Mouse (Mus musculus) erythroblast, embryonic 14.5 days (primary cell): Measurements from ENCODE around the gene Vsx1. TPM values are rescaled to one million over a fixed set of nuclear protein-coding genes. Genes with fewer than 3 reads are reported as not detected.

Experiments used
- H3K27me3 ChIP-seq: 2 replicates; pipeline ENCODE4 v1.6.1; 2012; ENCODE audit warnings: inconsistent platforms; ENCODE audit not compliant: control insufficient read depth
- H3K36me3 ChIP-seq: 2 replicates; pipeline ENCODE4 v1.6.1; 2012; ENCODE audit warnings: mild to moderate bottlenecking, inconsistent platforms; ENCODE audit not compliant: control insufficient read depth
- H3K4me1 ChIP-seq: 2 replicates; pipeline ENCODE4 v1.6.1; 2012; ENCODE audit warnings: inconsistent platforms; ENCODE audit not compliant: control insufficient read depth
- H3K4me3 ChIP-seq: replicated peaks from 2 replicates; pipeline ENCODE3; 2012; ENCODE audit warnings: moderate library complexity, mild to moderate bottlenecking, inconsistent platforms
- H3K9me3 ChIP-seq: 2 replicates; pipeline ENCODE4 v1.6.1; 2012; ENCODE audit warnings: low read length, inconsistent platforms, mixed read lengths; ENCODE audit not compliant: control insufficient read depth
- GATA1 ChIP-seq: IDR thresholded peaks from 2 replicates; pipeline ENCODE4 v1.6.1; 2012; ENCODE audit warnings: low read length, inconsistent platforms, mixed read lengths
- TAL1 ChIP-seq: IDR thresholded peaks from 3 replicates; pipeline ENCODE4 v1.6.1; 2012; ENCODE audit warnings: low read length, inconsistent platforms, mixed read lengths
- polyA plus RNA-seq: library from polyadenylated mRNA; stranded (reverse); fragments of >175 nt; gene quantifications from 2 replicates; pipeline ENCODE4 v1.2.3, GENCODE M21; 2012

The Vsx1 gene
- polyA plus RNA-seq, 1 experiment = not detected

- H3K9me3 ChIP-seq = no peaks in the 10 kb centered on the region
- H3K27me3 ChIP-seq = no peaks in the 10 kb centered on the region
- TF ChIP-seq TAL1 = no peak
- no peak for TF ChIP-seq GATA1
- no peak overlapping the region for H3K4me3 ChIP-seq
- H3K4me1 ChIP-seq = peaks cover 65% of the 10 kb centered on the region
- H3K36me3 ChIP-seq = peaks cover 85% of the 10 kb centered on the region
Observed at GRCm38 (mm10) chr2:150648300-150648895, 40.8 kb downstream of the Vsx1 start.

GRCm38 (mm10) chr2:150647681-150648299, 41.4 kb downstream of the Vsx1 start:
- no peak overlapping the region for H3K4me3 ChIP-seq
- TF ChIP-seq TAL1 (no peak), GATA1 (no peak)
- H3K36me3 ChIP-seq = peaks cover 85% of the 10 kb centered on the region
- H3K4me1 ChIP-seq = peaks cover 59% of the 10 kb centered on the region
- no peaks in the 10 kb centered on the region for H3K27me3 ChIP-seq
- no peaks in the 10 kb centered on the region for H3K9me3 ChIP-seq

- Histone ChIP-seq H3K27me3 (no peaks in the 10 kb centered on the region), H3K4me1 (peaks cover 54% of the 10 kb centered on the region), H3K36me3 (peaks cover 90% of the 10 kb centered on the region), H3K9me3 (no peaks in the 10 kb centered on the region), H3K4me3 (no peak overlapping the region)
- TF ChIP-seq GATA1 (no peak), TAL1 (no peak)
Observed at GRCm38 (mm10) chr2:150646411-150647121, 42.6 kb downstream of the Vsx1 start.

GRCm38 (mm10) chr2:150645225-150645624, 43.9 kb downstream of the Vsx1 start:
- peaks cover 46% of the 10 kb centered on the region for H3K4me1 ChIP-seq
- H3K9me3 ChIP-seq = no peaks in the 10 kb centered on the region
- H3K4me3 ChIP-seq = no peak overlapping the region
- no peaks in the 10 kb centered on the region for H3K27me3 ChIP-seq
- peaks cover 90% of the 10 kb centered on the region for H3K36me3 ChIP-seq
- TF ChIP-seq GATA1 (no peak), TAL1 (no peak)

- H3K27me3 ChIP-seq = no peaks in the 10 kb centered on the region
- H3K36me3 ChIP-seq = peaks cover 91% of the 10 kb centered on the region
- peaks cover 53% of the 10 kb centered on the region for H3K4me1 ChIP-seq
- no peak overlapping the region for H3K4me3 ChIP-seq
- no peak for TF ChIP-seq TAL1
- TF ChIP-seq GATA1 = no peak
- no peaks in the 10 kb centered on the region for H3K9me3 ChIP-seq
Observed at GRCm38 (mm10) chr2:150643726-150644415, 45.3 kb downstream of the Vsx1 start.

- Histone ChIP-seq H3K9me3 (no peaks in the 10 kb centered on the region), H3K4me3 (no peak overlapping the region), H3K4me1 (peaks cover 56% of the 10 kb centered on the region), H3K27me3 (no peaks in the 10 kb centered on the region), H3K36me3 (peaks cover 92% of the 10 kb centered on the region)
- TF ChIP-seq TAL1 = no peak
- no peak for TF ChIP-seq GATA1
Observed at GRCm38 (mm10) chr2:150643166-150643565, 46.0 kb downstream of the Vsx1 start.

- peaks cover 95% of the 10 kb centered on the region for H3K36me3 ChIP-seq
- no peaks in the 10 kb centered on the region for H3K27me3 ChIP-seq
- no peak overlapping the region for H3K4me3 ChIP-seq
- H3K4me1 ChIP-seq = peaks cover 50% of the 10 kb centered on the region
- H3K9me3 ChIP-seq = no peaks in the 10 kb centered on the region
- TF ChIP-seq TAL1 (no peak), GATA1 (no peak)
Observed at GRCm38 (mm10) chr2:150638370-150638733, 50.8 kb downstream of the Vsx1 start.

GRCm38 (mm10) chr2:150637702-150638369, 51.3 kb downstream of the Vsx1 start:
- H3K36me3 ChIP-seq = peaks cover 94% of the 10 kb centered on the region
- no peak overlapping the region for H3K4me3 ChIP-seq
- H3K4me1 ChIP-seq = peaks cover 50% of the 10 kb centered on the region
- H3K27me3 ChIP-seq = no peaks in the 10 kb centered on the region
- no peaks in the 10 kb centered on the region for H3K9me3 ChIP-seq
- no peak for TF ChIP-seq TAL1
- no peak for TF ChIP-seq GATA1
